Mouse (Mus musculus): ENCODE measurements around the gene N4bp1. TPM values are rescaled to one million over a fixed set of nuclear protein-coding genes. Genes with fewer than 3 reads are reported as not detected.

The N4bp1 gene
- total RNA-seq, 2 experiments from 2014 or later = 45.4 to 45.5 TPM

- DNase-seq (ENCODE audit: low spot score in 2 of 2) = no peak
Observed at GRCm38 (mm10) chr8:86862155-86862816, 22.8 kb downstream of the N4bp1 start.

GRCm38 (mm10) chr8:86861516-86861915 lies 23.5 kb downstream of the N4bp1 start:
- peak in 1 of 2 experiments; percentile 37 for DNase-seq (ENCODE audit: low spot score in 2 of 2)

- no peak for DNase-seq (ENCODE audit: low spot score in 2 of 2)
Observed at GRCm38 (mm10) chr8:86856248-86856647, 28.8 kb downstream of the N4bp1 start.

GRCm38 (mm10) chr8:86854686-86855085 lies 30.4 kb downstream of the N4bp1 start:
- no peak for DNase-seq (ENCODE audit: low spot score in 2 of 2)

GRCm38 (mm10) chr8:86853989-86854373 lies 31.1 kb downstream of the N4bp1 start:
- peak in 1 of 2 experiments; percentile 44 for DNase-seq (ENCODE audit: low spot score in 2 of 2)

- no peak for DNase-seq (ENCODE audit: low spot score in 2 of 2)
Observed at GRCm38 (mm10) chr8:86853266-86853988, 31.6 kb downstream of the N4bp1 start.

GRCm38 (mm10) chr8:86852491-86852890 lies 32.6 kb downstream of the N4bp1 start:
- DNase-seq (ENCODE audit: low spot score in 2 of 2) = no peak

- no peak for DNase-seq (ENCODE audit: low spot score in 2 of 2)
Observed at GRCm38 (mm10) chr8:86848876-86849275, 36.2 kb downstream of the N4bp1 start.

- DNase-seq (ENCODE audit: low spot score in 2 of 2) = no peak
Observed at GRCm38 (mm10) chr8:86848401-86848800, 36.7 kb downstream of the N4bp1 start.

- DNase-seq (ENCODE audit: low spot score in 2 of 2) = no peak
Observed at GRCm38 (mm10) chr8:86847091-86847490, 38.0 kb downstream of the N4bp1 start.

- no peak for DNase-seq (ENCODE audit: low spot score in 2 of 2)
Observed at GRCm38 (mm10) chr8:86845875-86846274, 39.2 kb downstream of the N4bp1 start.

GRCm38 (mm10) chr8:86844856-86845255 lies 40.2 kb downstream of the N4bp1 start:
- no peak for DNase-seq (ENCODE audit: low spot score in 2 of 2)

GRCm38 (mm10) chr8:86843896-86844295 lies 41.2 kb downstream of the N4bp1 start:
- peak in 1 of 2 experiments; percentile 48 for DNase-seq (ENCODE audit: low spot score in 2 of 2)

GRCm38 (mm10) chr8:86841556-86842309 lies 43.3 kb downstream of the N4bp1 start:
- no peak for DNase-seq (ENCODE audit: low spot score in 2 of 2)

- DNase-seq (ENCODE audit: low spot score in 2 of 2) = no peak
Observed at GRCm38 (mm10) chr8:86840120-86840693, 44.9 kb downstream of the N4bp1 start.

GRCm38 (mm10) chr8:86838707-86839438 lies 46.2 kb downstream of the N4bp1 start:
- DNase-seq (ENCODE audit: low spot score in 2 of 2) = no peak

GRCm38 (mm10) chr8:86837234-86837633 lies 47.8 kb downstream of the N4bp1 start:
- no peak for DNase-seq (ENCODE audit: low spot score in 2 of 2)

GRCm38 (mm10) chr8:86835881-86836280 lies 49.2 kb downstream of the N4bp1 start:
- DNase-seq (ENCODE audit: low spot score in 2 of 2) = no peak

- DNase-seq (ENCODE audit: low spot score in 2 of 2) = no peak
Observed at GRCm38 (mm10) chr8:86834496-86835260, 50.4 kb downstream of the N4bp1 start.

- DNase-seq (ENCODE audit: low spot score in 2 of 2) = no peak
Observed at GRCm38 (mm10) chr8:86833937-86834336, 51.1 kb downstream of the N4bp1 start.
